Mouse (Mus musculus) lung, postnatal 0 days (tissue): ENCODE data around the gene Hck.

Source experiments
- CTCF ChIP-seq: IDR thresholded peaks from 2 replicates; pipeline ENCODE4 v1.5.1; 2016; ENCODE audit warnings: antibody characterized with exemption, mild to moderate bottlenecking
- EP300 ChIP-seq: IDR thresholded peaks from 2 replicates; pipeline ENCODE4 v1.6.1; 2016; ENCODE audit warnings: antibody characterized with exemption, mild to moderate bottlenecking, control low read depth

- TF ChIP-seq CTCF (no peak), EP300 (no peak)
These were observed 11.9 kb downstream of the Hck start for GRCm38 (mm10) chr2:153120126-153120525.
